Mouse (Mus musculus) cerebellum, adult 2 months (tissue): ENCODE measurements around the gene Bcr.

ENCODE experiments used
- CTCF ChIP-seq: fragments of 200-500 bp; IDR thresholded peaks from 2 replicates; pipeline ENCODE4 v1.5.1; 2011; ENCODE audit warnings: low read depth, mild to moderate bottlenecking, control low read depth, low read length, moderate library complexity, borderline replicate concordance; ENCODE audit not compliant: insufficient read depth
- POLR2A ChIP-seq: fragments of 200-500 bp; IDR thresholded peaks from 2 replicates; pipeline ENCODE4 v1.6.1; 2011; ENCODE audit warnings: low read length, control low read depth, borderline replicate concordance; ENCODE audit not compliant: insufficient read depth

DNA sequence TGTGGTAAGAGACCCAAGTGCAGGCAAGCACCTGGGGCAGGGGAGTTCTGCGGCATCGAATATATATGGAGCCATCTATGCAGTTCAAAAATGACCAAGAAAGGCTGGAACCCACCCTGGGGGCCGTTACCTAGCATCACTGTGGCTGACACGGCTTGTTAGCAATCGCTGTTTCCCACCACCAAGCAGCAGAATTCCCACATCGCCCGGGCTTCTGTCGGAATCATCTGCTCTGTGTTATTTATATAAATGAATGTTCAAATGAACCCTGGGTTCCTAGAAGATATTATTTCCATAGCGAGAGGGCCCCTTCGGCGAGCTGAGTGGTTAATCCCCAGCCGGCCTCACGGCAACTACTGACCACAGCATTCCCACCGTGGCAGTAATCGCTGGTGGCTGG lies 49.7 kb upstream of the Bcr start:
- TF ChIP-seq CTCF, result no peak
- no peak for TF ChIP-seq POLR2A
